Mouse (Mus musculus) right cerebral cortex, adult 2 months (tissue): ENCODE measurements at regions not wholly inside any gene's neighbourhood (a gene's known extent, or its start where the extent isn't known, plus 50 kb on each side); places are given as distances from the start of the nearest gene placed in this dataset.

Experiments used
- DNase-seq, 2 experiments: peaks; one replicate each; pipeline ENCODE4 v3.0.0; 2021 to 2022; ENCODE audit warnings: low spot score in 2 of 2

DNA sequence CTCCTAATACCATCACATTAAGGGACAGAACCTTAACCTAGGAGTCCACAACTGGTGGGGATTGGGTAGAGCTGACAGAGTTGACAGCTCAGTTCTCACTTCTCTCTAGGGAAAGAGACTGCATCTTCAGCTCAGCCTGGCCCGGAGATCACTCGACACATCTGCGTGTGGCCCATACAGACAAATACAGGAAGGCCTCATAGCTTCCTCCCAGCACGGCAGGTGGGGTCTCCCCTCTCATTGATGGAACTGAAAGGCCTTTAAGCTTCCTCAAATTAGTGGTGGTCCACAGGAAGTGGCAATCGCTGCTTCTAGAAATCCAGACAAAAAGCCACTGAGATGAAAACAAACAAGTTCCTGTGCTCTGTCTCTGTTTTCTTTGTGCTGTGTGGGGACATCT lies 83.4 kb upstream of the Cxcr4 start:
- no peak for DNase-seq

DNA sequence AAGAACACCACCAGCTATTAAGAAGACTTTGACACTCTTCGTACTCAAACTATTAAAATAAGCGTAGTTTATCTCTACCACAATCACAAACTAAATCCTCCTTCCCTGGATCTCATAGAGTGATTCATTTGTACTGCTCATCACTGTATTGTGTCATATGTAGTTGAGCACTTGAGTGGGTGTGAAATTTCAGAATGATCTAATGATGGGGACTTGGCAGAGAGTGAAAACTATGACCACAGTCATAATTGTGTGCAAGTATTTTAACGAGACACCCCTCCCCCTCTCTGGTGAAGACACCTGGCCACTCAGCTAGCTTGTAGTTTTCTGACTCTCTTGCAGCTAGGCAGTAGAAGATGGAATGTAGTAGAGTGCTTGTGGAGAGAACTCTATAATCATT lies 80.2 kb upstream of the Cxcr4 start:
- DNase-seq, result no peak

DNA sequence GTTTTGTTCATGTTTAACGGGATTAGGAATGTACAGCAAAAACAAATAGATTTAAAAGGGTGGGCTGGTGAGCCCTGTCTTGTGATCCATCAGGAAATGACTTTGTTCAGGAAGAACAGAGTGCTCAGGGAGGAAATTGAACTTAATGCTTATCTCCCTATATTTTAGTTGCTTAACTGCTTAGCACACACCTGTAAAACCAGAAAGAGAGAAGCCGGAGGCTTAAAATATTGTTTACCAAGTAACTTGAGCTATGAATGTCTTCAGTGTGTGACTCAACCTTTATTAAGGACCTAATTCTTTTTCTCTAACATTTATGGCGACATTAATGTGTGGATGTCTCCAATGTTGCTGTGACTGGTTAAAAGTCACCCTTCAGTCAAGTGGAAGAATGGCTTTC lies 79.4 kb upstream of the Cxcr4 start:
- DNase-seq, result no peak

DNA sequence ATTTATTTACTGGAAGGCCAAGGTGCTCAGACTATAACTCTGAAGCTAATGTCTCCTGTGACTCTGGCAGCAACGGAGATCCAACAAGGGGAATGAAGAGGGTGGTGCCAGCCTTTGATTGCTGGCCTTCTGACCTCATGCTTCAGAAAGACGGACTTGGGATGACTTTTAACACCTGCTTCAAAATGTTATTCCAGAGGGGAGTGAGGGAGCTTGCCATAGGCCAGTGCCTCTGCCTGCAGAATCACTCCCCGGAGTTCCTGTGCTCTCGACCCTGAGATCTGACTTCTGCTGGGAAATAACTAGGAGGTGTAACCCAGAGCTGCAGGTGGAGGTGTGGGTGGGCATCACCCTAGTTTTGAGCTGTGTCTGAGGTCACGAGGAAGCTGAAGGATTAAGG lies 78.9 kb upstream of the Cxcr4 start:
- DNase-seq, result no peak

DNA sequence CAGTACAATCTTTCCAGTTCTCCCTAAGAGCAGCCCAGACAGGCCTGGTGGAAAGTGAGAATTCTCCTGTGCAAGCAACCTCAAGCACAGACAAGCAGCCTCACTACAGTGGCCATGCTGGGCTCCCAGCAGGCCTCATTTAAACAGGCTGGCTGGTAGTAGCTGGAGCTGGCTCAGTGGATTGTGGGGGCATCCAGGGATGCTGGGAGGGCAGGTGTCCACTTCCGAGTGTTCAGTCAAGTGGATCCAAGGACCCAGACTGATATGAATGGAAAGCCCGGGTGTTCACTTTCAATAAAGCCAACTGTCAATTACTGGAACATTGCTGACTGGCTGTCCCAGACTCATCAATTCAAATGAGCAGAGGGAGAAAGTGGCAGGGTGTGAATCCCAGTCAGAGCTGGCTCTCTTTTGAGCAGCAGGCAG lies 77.2 kb upstream of the Cxcr4 start:
- DNase-seq, result no peak

DNA sequence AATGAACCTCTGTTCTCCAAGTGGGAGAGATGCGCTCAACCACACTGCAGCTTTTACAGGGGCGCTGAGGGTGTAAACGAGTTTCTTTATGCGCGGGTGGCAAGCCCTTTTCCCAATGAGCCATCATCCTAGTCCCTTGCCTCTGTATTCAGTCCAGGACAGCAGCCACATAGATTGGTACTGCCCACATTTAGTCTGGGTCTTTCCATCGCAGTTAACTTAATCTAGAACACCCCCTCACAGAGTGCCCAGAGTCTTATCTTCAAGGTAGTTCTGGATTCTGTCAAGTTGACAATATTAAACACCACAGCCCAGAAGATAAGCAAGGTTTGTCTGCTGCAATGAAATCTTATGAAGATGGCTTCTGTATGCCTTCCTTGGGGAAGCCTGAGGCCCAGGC lies 76.6 kb upstream of the Cxcr4 start:
- DNase-seq, result no peak

DNA sequence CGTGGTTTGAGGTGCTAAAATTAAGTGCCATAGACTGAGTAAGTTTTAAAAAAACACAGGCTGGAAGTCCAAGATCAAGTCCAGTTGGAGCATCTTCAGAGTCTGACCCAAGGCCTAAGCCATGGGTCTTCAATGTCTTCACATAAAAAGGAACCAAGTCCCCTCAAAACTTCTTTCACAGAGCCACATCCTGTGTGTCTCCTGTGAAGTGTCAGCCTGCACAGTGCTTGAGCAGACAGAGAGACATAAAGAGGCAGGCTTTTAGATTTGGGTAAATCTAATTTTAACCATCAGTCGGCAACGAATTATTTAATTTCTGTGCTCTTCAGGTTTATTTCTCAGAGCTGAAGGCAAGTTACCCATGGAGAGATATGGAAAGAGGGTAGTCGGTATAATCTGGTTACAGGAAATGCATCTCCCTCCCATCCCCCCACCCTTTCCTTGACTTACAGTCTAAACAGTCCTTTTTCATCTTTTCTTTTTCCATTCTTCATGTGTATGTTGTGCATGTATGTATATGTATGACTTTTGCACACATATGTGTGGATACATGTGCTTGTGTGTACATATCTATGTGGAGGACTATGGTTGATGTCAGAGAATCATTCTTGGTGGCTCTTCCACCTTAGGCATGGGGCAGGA lies 75.1 kb upstream of the Cxcr4 start:
- DNase-seq, result no peak

DNA sequence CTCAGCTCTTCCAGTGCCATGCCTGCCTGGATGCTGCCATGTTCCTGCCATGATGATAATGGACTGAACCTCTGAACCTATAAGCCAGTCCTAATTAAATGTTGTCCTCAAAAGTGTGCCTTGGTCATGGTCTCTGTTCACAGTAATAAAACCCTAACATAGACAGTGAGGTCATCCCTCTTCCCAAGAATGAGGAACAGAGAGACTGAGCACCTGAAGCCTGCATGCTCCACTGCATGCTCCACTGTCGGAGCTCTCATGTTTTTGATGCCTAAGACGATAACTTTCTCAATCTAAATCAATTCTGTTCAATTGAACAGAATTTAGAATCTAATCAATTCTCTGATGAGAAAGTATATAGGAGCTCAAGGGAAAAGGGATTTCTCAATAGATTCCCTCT lies 71.1 kb upstream of the Cxcr4 start:
- no peak for DNase-seq

DNA sequence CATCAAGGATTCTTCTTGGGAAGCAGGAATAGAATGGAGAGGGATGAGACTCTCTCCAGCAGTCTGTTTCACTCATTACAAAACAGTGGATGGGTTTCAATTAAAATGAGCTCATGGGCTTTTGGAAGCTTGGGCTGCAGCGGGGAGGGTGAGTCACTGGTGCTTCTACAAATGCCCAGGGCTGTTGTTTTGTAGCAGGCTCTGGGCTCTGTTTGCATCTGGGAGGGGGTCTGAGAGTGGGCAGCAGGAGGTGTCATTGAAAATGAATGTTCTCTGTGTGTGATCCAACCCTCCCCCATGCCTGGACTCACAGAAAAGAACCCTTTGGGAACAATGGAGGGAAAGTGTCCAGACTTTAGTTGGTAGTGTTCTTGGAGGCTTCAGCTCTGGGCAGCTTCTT lies 67.8 kb upstream of the Cxcr4 start:
- peak; percentile 15 to 29 for DNase-seq

DNA sequence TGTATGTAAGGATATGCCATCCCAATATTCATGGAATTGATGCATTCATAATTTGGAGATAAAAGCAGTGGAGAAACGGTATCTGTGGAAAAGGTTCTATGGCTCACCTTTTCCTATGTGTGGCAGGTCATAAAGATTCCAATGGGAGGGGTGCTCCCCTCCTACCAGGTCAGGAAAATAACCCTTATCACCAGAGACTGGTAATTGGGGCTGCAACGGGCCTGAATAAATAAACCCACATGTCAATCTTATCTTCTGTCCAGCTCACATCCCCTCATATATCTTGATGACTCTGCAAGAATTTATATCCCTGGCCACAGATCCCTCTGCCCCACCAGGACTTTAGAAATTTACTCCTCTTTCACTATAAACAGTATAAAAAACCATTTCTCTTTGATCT lies 66.7 kb upstream of the Cxcr4 start:
- no peak for DNase-seq

DNA sequence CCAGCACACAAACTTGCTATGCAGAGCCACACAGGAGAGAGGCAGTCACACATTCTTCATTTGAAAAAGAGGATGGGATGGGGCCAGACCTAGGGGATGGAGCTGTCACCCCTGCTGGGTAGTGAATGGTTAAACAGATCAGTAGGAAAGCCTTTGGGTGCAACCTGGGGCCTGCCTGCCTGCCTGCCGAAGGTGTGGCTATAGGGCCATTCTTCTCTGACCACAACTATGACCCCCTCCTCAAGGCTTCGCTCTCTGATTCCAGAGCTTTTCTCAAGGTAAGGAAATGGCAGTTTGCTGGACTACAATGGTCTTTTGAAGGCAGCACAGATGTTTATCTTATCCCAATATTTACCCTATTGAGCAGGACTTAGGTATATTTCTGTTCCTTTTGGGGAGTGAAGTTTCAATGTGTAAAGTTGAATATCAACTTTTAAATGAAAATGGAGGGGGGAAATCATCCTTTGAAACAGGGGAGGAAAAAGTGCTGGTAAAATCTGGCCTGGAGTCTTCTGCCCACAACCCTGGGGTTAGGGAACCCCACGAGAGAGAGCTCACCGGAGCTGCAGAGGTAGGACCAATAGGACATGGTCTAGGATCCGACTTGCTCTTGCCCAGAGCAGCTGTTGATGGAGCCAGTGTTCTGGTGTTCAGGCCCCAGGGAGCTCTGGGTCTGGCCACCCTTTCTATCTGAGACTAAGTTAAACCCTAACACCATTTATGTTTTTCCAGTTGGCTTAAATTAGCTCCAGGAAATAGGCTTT lies 62.2 kb upstream of the Cxcr4 start:
- DNase-seq, result no peak

DNA sequence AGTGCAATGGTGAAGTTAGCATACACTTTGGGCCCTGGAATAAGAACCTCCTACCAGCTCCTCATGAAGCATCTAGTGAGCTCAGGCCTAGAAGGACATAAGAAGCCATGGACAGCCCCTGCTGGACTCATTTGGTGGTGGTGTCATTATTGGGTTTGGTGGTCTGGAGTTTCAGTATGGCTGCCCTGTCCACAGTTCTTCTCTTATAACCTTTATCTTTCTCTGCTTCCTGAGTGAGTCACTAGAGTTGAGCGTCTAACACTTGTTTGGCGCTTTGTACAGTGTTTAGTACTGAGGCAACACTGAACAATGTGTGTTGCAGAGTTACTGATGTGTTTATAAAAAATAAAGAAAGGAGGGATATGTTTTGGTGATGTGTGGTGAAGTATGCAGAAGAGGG lies 58.5 kb upstream of the Cxcr4 start:
- no peak for DNase-seq

DNA sequence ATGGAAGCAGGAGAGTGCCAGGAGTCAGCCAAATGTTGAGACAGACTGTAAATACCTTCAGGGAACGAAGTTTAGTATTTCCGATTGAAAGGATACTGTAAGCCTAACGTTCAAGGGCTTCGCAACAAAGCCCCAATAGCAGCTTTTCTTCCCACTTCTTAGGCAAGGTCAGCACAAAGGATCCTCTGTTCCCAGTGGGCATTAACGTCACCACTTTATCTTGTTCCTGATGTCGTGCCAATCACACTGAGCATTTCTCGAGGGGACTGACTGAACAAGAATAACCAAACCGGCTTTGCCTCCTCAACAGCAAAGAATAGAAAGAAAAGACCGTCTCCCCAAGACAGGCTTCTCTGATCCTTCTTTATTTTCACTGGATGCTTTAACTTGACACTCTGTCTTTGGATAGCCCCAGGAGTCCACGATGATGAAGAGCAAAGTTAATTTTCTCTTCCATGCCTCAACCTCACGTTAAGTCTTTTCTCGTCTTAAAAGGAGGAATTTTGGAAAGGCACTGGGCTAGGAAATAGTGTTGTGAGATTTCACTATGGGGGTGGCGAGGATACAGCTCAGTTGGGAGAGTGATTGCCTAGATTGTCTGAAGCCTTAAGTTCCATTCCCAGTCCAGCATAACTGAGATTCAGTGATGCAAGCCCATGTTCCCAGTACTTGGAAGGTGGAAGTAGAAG lies 57.5 kb upstream of the Cxcr4 start:
- DNase-seq, result no peak

DNA sequence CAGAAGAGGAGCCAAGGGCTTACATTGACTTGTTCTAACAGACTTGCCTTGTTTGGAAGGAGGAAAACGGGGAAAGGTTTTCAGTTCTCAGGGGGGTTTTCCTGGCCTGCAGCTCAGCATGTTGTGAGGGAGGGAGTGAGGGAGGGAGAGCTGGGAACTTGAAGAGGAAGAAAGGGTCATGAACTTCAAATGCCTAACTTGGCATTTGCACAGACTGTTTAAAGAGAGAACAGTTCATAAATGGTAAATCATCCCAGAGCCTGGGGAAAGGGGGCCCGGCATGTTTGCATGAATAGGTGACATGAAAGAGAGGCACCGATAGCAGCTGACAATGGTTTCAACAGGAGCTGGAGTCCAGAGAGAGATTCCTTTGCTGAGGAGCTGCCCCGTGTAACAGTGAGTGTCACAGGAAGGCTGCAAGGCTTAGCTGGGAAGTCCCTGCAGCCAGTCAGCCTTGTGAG lies 51.3 kb upstream of the Cxcr4 start:
- DNase-seq, result no peak

DNA sequence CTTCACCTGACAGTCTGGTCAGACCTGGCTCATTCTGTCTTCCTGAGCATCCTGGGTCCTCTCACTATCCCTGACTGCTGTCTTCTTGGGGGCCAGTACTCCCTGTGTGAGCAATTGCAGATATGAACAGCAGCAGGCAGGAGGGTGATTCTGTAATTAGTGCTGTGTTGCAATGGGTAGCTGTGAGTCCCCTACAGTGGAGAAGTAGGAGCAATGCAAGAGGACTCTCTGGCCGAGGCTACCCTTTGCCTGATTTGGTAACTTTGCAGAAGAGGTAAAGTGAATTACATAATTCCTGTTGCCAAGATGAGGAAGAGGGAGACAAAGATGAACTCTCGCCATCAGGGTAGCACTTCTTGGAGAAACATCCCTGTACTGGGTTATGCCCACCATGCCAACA lies 50.1 kb upstream of the Cxcr4 start:
- no peak for DNase-seq
